Mouse (Mus musculus) gonadal fat pad, adult 2 months (tissue): ENCODE results near the gene Atf2. TPM values are rescaled to one million over a fixed set of nuclear protein-coding genes. Genes with fewer than 3 reads are reported as not detected.

Experiments used
- DNase-seq: peaks from one replicate; pipeline ENCODE4 v3.0.0-alpha.2; 2012; ENCODE audit warnings: low read depth
- polyA plus RNA-seq: library from polyadenylated mRNA; depleted of rRNA; stranded (reverse); fragments of >200 nt; gene quantifications from 2 replicates; pipeline ENCODE4 v1.2.3, GENCODE M21; 2012; rRNA removed

The Atf2 gene
- polyA plus RNA-seq, 1 experiment = 12.1 TPM

- no peak for DNase-seq
These were observed 116.6 kb downstream of the Atf2 start for GRCm38 (mm10) chr2:73775683-73776310.

- DNase-seq = no peak
These were observed 117.4 kb downstream of the Atf2 start, which contains the start of gene Chn1 for GRCm38 (mm10) chr2:73774786-73775682. Gene Chn1 (minus strand): TSS chr2:73775346.

GRCm38 (mm10) chr2:73772945-73773344, 119.5 kb downstream of the Atf2 start:
- no peak for DNase-seq

- no peak for DNase-seq
These were observed 123.8 kb downstream of the Atf2 start for GRCm38 (mm10) chr2:73768669-73769068.

Other genes starting within 250 kb of the Atf2 start
- gene Chn1, start 117.3 kb downstream of the Atf2 start, polyA plus RNA-seq = 17.8 and 18.1 TPM in 2 replicates
- 519 and 656 TPM in 2 replicates for gene Atp5g3, start 18.7 kb upstream of the Atf2 start, polyA plus RNA-seq